Mouse (Mus musculus) cerebellum, adult 9-11 months (tissue): ENCODE data around the gene Dnaja3.
"Not testable (repeated sequence)": the region's sequence is repeated elsewhere in the genome, so short reads cannot be mapped to it uniquely, and the experiment has no call there.

ENCODE experiments used
- DNase-seq: peaks from one replicate; pipeline ENCODE4 v3.0.0; 2022

The Dnaja3 gene

GRCm38 (mm10) chr16:4674091-4674490 lies 34.3 kb downstream of the Dnaja3 start:
- no peak for DNase-seq

GRCm38 (mm10) chr16:4676836-4677235 lies 37.0 kb downstream of the Dnaja3 start:
- DNase-seq = no peak

GRCm38 (mm10) chr16:4678080-4678479 lies 38.3 kb downstream of the Dnaja3 start:
- no peak for DNase-seq

- peak; percentile 95 for DNase-seq
Observed at GRCm38 (mm10) chr16:4679121-4680018, 39.6 kb downstream of the Dnaja3 start, which contains the start of gene Coro7. Gene Coro7 (minus strand): TSS chr16:4679777.

DNA sequence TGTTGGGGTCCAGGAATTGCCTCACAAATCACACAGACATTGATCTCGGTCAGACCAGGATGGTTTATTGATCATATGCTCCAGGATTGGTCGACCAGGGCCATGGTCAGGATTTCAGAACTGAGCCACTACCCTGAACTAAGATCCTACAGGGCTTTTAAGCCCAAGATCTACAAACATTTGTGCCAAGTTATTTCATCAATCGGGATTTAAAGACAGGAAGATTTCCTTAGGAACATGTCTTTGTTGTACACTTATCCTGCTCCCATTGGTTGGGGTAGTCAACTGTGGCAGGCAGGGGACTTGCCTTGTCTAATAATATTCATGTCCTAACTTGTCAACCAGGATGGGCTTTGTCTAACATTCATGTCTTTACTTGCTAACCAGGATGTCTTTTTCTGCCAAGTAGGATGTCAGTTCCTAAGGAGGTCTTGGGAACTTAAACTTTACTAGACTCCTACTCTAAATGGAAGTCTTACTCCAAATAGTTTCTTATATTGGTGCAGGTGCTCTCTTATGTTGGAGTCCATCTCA lies 41.2 kb downstream of the Dnaja3 start:
- DNase-seq = not testable (repeated sequence)

DNA sequence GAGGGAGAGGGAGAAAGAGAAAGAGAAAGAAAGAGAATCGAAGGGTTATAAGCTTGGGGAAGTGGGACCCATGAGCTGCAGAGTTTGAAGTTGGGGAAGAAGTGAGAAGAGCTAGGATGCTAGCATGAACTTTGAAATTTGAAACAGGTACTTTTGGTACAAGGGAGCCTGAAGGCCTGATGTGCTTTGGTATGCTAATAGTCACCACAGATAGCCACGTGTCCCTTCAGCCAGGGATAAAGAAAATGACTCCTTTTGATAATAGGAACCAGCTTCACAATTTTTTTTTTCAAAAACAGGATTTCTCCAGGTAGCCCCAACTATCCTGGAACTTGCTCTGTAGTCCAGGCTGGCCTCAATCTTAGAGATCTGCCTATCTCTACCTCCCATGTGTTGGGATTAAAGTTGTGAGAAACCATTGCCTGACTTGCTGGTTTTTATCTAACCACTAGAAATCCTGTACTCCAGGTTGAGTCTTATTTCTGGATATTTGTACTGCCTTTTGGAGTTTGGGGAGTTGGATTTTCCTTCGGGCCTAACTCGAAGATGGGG lies 42.9 kb downstream of the Dnaja3 start:
- no peak for DNase-seq

- DNase-seq = no peak
Observed at GRCm38 (mm10) chr16:4683193-4683580, 43.4 kb downstream of the Dnaja3 start.

DNA sequence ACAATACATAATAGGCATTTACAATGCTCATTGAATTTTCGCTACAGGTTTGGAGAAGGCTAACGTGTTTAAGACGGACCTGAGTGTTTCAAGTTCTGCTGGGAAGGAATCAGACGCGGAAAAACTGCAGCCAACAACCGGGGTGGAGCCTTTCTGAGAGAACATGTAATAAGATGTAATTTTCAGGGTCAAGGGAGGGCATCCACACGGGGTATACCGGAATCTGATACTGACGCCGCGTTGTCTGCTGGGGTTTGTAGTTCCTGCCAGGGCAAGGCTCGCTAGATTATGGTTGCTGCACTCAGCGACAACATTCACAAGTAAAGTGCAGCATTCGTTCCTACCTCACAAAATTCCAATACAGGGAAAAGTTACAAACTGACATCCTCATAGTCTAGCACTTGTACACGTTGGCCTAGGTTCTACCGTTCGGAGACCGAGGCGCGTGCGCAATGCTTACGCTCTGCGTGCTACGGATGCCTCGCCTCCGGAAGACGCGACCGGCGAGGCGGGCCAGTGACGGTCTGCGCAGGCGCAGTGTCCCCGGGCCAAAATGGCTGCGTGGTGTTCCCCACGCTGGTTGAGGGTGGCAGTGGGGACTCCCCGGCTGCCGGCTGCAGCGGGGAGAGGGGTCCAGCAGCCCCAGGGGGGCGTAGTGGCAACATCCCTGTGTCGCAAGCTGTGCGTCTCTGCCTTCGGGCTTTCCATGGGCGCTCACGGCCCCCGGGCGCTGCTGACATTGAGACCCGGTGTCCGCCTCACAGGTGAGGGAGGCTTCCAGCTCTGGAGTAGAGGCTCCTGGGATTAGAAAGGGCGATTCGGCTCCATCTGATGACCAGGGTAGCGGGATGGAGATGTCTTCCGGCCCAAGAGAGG lies 44.0 kb downstream of the Dnaja3 start:
- peak; percentile 96 for DNase-seq

GRCm38 (mm10) chr16:4684457-4684791 lies 44.6 kb downstream of the Dnaja3 start:
- no peak for DNase-seq

DNA sequence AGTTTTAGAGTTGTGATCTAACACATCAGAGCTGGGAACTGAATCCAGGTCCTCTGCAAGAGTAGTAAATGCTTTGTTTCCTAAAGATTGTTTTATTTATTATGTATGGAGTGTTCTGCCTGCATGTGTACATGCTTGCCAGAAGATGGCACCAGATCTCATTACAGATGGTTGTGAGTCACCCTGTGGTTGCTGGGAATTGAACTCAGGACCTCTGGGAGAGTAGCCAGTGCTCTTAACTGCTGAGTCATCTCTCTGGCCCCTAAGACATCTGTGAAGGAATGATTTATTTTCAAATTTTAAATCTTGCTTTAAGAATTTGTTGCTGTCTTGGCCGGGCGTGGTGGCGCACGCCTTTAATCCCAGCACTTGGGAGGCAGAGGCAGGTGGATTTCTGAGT lies 49.6 kb downstream of the Dnaja3 start:
- not testable (repeated sequence) for DNase-seq

DNA sequence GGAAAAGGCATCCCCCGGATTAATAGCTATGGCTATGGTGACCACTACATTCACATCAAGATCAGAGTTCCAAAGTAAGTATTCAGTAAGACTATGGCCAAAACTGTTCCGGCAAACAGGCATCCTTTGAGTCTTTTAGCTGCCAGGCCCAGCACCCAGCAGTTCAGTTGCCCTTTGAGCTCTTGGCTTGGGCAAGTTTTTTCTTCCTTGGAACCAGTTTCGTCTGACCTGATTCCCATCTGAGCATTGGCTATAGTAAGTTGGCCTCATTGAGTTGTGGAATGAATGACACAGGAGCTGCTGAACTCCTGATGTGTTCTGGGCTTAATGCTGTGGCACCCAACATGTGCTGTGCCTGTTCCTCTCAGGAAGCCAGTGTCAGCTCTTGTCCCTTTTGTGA lies 61.4 kb downstream of the Dnaja3 start:
- no peak for DNase-seq

DNA sequence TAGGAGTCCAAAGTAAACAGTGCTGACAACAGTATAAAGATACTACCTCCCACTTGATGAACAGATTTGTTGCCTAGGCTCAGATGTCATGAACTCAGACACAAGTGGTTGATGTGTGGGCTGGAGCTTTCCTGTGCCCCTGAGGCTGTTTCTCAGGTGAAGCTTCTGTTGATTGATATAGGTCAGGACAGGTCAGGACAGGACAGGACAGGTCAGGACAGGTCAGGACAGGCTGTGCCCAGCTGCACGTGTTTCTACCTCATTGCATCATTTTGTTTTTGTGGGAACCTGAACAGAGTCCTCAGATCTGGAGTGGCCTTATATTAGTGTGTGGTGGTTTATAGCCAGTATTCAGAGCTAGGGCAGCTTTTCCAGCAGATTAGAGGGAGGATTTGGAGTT lies 62.9 kb downstream of the Dnaja3 start:
- no peak for DNase-seq

DNA sequence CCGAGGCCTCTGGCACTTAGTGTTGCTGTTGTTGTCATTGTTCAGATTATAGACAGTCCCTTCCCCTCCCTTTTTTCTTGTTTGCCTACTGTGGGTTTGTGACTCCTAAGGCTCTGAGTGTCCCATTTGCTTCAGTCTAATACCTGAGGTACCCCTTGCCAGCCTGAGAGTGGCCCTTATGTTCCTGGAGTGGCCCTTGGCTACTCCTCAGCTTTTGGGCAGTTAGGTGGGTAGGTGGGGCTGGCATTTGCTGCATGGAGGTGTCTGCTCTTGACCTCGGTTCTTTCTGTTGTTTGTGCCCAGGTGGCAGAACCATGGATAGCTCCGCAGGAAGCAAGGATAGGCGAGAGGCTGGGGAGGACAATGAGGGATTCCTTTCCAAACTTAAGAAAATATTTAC lies 65.8 kb downstream of the Dnaja3 start:
- no peak for DNase-seq

DNA sequence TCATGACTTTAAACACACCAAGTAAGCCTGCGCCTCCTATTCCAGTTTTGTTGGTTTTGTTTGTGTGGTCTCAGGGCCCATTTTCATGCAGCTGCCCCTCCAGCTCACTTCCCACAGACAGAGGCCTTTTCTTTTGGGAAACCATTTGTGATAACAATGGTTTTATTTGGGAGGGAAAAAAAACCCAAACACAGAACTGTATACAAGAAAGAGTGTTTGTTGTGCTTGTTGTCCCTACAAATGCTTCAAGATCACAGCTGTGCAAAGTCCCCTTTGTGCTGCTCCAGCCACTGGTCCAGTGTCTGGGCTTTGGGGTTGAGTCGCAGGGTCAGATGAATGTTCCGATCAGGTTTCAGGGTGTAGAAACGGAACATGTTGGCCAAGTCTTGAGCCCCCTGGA lies 71.4 kb downstream of the Dnaja3 start:
- no peak for DNase-seq

GRCm38 (mm10) chr16:4713861-4714710 lies 74.3 kb downstream of the Dnaja3 start:
- peak; percentile 84 for DNase-seq

DNA sequence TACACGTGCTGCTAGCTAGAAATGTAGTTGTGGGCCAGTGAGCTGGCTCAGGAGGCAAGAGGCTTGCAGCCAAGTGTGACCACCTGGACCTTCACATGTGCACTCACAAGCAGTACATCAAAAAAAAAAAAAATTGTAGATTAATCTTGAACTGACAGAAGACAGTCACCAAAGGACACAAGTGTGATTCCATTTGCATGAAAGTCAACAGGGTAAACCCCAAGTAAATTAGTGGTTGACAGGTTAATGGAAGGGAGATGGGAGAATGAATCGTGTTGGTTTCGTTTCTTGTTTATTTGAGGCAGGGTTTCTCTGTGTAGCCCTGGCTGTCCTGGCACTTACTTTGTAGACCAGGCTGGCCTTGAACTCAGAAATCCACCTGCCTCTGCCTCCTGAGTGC lies 78.1 kb downstream of the Dnaja3 start:
- no peak for DNase-seq

GRCm38 (mm10) chr16:4718753-4719518 lies 79.1 kb downstream of the Dnaja3 start, which contains the start of gene Nmral1:
Gene Nmral1 (minus strand): TSS chr16:4719356.
- peak; percentile 86 for DNase-seq

DNA sequence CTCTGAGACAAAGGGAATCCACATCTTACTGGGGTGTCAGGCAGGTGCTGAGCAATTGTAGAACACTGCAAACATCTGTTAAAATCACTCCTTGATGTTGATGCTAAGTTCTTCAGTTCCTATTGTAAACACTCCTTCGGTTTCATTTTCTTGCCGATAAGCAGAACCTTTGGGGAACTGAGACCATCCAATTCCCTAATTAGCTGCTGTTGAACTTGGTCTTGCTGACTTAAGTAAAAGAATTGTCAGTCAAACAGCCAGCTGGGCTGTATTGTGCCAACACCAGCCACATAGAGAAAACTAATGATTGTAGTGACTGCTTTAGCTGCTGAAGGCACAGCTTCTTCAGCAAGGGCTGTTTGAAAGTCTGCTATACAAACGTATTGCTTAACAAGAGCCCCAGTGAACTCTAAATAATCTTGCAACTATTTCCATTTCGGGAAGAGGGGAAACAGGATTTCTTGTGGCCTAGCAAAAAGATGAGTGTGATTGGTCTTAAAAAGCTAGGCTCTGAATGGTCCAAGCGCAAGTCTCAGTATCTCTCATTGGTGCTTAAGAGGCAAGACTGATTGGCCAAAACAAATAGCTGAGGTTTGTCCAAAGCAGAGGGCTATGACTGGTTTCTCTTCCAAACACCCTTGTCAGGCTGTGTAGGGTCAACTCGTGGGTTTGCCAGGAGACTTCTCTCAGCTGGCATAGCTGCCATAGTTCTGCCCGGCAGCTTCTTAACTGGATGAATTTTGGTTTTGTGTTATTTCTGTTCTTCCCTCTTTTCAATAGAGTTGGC lies 82.5 kb downstream of the Dnaja3 start:
- DNase-seq = no peak

DNA sequence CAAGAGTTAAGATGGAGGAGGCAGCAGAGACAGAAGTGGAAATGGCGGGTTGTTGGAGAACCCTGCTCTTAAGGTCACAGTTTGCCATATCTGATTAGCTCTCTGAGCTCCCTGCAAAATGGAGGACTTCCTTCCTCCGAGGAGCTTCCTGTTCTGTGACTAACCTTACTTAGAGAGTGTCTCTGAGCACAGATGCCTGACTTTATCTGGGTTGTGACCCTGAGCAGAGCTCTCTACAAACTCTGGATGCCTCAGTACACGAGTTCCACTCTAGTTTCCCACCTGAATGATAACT lies 83.1 kb downstream of the Dnaja3 start:
- DNase-seq = no peak

- peak; percentile 24 for DNase-seq
Observed at GRCm38 (mm10) chr16:4725266-4725665, 85.5 kb downstream of the Dnaja3 start.
